In the genomic region with DNA sequence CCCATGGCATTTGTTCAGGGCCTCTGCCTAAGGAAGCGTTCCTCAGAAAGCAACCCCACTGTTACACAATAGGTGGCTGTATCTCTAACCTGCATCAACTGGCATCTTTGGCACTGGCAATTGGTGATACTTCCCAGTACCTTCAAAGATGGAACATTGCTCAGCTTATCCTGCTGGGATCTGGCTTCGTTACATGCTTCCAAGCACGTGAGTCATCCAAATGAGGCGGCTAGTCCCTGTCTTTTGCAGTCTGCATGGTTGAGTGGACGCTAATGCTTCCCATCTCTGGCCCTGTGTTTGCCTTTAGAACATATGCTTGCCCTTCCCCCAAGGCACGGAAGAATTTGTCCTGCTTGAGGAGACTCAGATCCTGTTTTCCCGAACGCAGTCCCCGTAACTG, we compare ENCODE assay signal across 12 mouse cellular contexts.
DNase-seq lines count a peak whose midpoint lies in the region; ATAC-seq and TF ChIP-seq lines count a peak whose summit lies in the region.
"Had no signal": no experiment of that assay in that cellular context is flagged by ENCODE, and none has a peak within 500 bp of the region (broad histone marks: within the 10 kb centered on the region; RNA-seq: fewer than 3 reads in every experiment).

No protein-coding gene starts in this region.

- H3K4me3 ChIP-seq in forebrain, embryonic 15.5 days, result no peak overlapping the region
- no peak overlapping the region for H3K4me3 ChIP-seq in forebrain, postnatal 0 days (ENCODE audit: low read depth, low read length)
- no peak overlapping the region for H3K4me3 ChIP-seq in midbrain, postnatal 0 days (ENCODE audit: low read depth, low read length)
- no peak overlapping the region for H3K4me3 ChIP-seq in midbrain, embryonic 15.5 days
- no peak overlapping the region for H3K4me3 ChIP-seq in embryonic facial prominence, embryonic 11.5 days (ENCODE audit: low read depth, low read length)
- H3K4me3 ChIP-seq: limb, embryonic 10.5 days had no signal

- H3K9ac ChIP-seq in forebrain, embryonic 15.5 days (replicated peaks), result no peak overlapping the region
- no peak overlapping the region for H3K9ac ChIP-seq in forebrain, postnatal 0 days
- no peak overlapping the region for H3K9ac ChIP-seq in midbrain, postnatal 0 days (replicated peaks; ENCODE audit: low read length, poor library complexity, severe bottlenecking)
- H3K9ac ChIP-seq in midbrain, embryonic 15.5 days, result no peak overlapping the region
- no peak overlapping the region for H3K9ac ChIP-seq in embryonic facial prominence, embryonic 11.5 days (replicated peaks; ENCODE audit: low read length)

- H3K36me3 ChIP-seq in forebrain, embryonic 15.5 days, result no peaks in the 10 kb centered on the region
- H3K36me3 ChIP-seq in forebrain, postnatal 0 days (ENCODE audit: insufficient read depth), result no peaks in the 10 kb centered on the region
- H3K36me3 ChIP-seq in midbrain, postnatal 0 days (ENCODE audit: insufficient read depth, low read length), result no peaks in the 10 kb centered on the region
- H3K36me3 ChIP-seq in midbrain, embryonic 15.5 days (replicated peaks), result no peaks in the 10 kb centered on the region
- H3K36me3 ChIP-seq in embryonic facial prominence, embryonic 11.5 days (replicated peaks; ENCODE audit: control insufficient read depth, insufficient read depth, low read depth, low read length), result no peaks in the 10 kb centered on the region
- H3K36me3 ChIP-seq: limb, embryonic 10.5 days had no signal

- no peaks in the 10 kb centered on the region for H3K27me3 ChIP-seq in forebrain, embryonic 15.5 days
- no peaks in the 10 kb centered on the region for H3K27me3 ChIP-seq in forebrain, postnatal 0 days (ENCODE audit: insufficient read depth, low read length)
- no peaks in the 10 kb centered on the region for H3K27me3 ChIP-seq in midbrain, postnatal 0 days (ENCODE audit: insufficient read depth, low read length)
- H3K27me3 ChIP-seq in midbrain, embryonic 15.5 days (replicated peaks), result no peaks in the 10 kb centered on the region
- no peaks in the 10 kb centered on the region for H3K27me3 ChIP-seq in embryonic facial prominence, embryonic 11.5 days (ENCODE audit: control insufficient read depth, insufficient read depth, low read length)

- H3K27ac ChIP-seq in forebrain, embryonic 15.5 days (replicated peaks), result no peak overlapping the region
- no peak overlapping the region for H3K27ac ChIP-seq in forebrain, postnatal 0 days (ENCODE audit: low read depth, low read length)
- H3K27ac ChIP-seq in midbrain, postnatal 0 days (ENCODE audit: low read depth, low read length), result no peak overlapping the region
- no peak overlapping the region for H3K27ac ChIP-seq in midbrain, embryonic 15.5 days
- no peak overlapping the region for H3K27ac ChIP-seq in embryonic facial prominence, embryonic 11.5 days (replicated peaks; ENCODE audit: low read depth, low read length)
- H3K27ac ChIP-seq: limb, embryonic 10.5 days had no signal

- no peak for DNase-seq in forebrain, postnatal 0 days
- DNase-seq in midbrain, postnatal 0 days (ENCODE audit: low spot score), result peak; percentile 79
- DNase-seq in embryonic facial prominence, embryonic 11.5 days (ENCODE audit: low spot score), result peak; percentile 43
- no peak for DNase-seq in thymus, postnatal 14 days
- DNase-seq in spleen, postnatal 4 days (ENCODE audit: low spot score in 2 of 2), result no peak
- no peak for DNase-seq in left cerebral cortex, adult 11 months (ENCODE audit: low spot score)
- DNase-seq: adrenal gland, postnatal 10 days; gastrocnemius, postnatal 36 days; lung, adult 18-20 months had no signal

- 44% methylated on average over 9 of the region's 9 CpGs for WGBS in forebrain, embryonic 15.5 days
- WGBS in forebrain, postnatal 0 days, result 48% methylated on average over 9 of the region's 9 CpGs
- WGBS in midbrain, postnatal 0 days, result 60% methylated on average over 9 of the region's 9 CpGs
- WGBS in midbrain, embryonic 15.5 days, result 49% methylated on average over 9 of the region's 9 CpGs
- 46% methylated on average over 9 of the region's 9 CpGs for WGBS in embryonic facial prominence, embryonic 11.5 days

- H3K9me3 ChIP-seq in forebrain, embryonic 15.5 days, result no peaks in the 10 kb centered on the region
- H3K9me3 ChIP-seq in forebrain, postnatal 0 days (ENCODE audit: low read length), result no peaks in the 10 kb centered on the region
- no peaks in the 10 kb centered on the region for H3K9me3 ChIP-seq in midbrain, postnatal 0 days (ENCODE audit: low read length)
- H3K9me3 ChIP-seq in midbrain, embryonic 15.5 days, result no peaks in the 10 kb centered on the region
- no peaks in the 10 kb centered on the region for H3K9me3 ChIP-seq in embryonic facial prominence, embryonic 11.5 days (replicated peaks; ENCODE audit: control insufficient read depth, low read length)
- H3K9me3 ChIP-seq: limb, embryonic 10.5 days had no signal

- TF ChIP-seq CTCF in forebrain, postnatal 0 days (IDR thresholded peaks at IDR 0.05; ENCODE audit: low read depth), result no peak
- no peak for TF ChIP-seq CTCF in midbrain, postnatal 0 days (IDR thresholded peaks at IDR 0.05)

- ATAC-seq in forebrain, embryonic 15.5 days (replicated peaks), result 0 out of 2 replicates have a peak, but pooled peaks have one; percentile 29
- ATAC-seq in forebrain, postnatal 0 days, result no peak
- no peak for ATAC-seq in midbrain, postnatal 0 days (ENCODE audit: low FRiP score)
- no peak for ATAC-seq in midbrain, embryonic 15.5 days (replicated peaks)
- ATAC-seq in embryonic facial prominence, embryonic 11.5 days (replicated peaks; ENCODE audit: insufficient number of reproducible peaks, low FRiP score, low TSS enrichment, low read depth), result no peak

- no peak overlapping the region for H3K4me2 ChIP-seq in forebrain, embryonic 15.5 days (replicated peaks)
- no peak overlapping the region for H3K4me2 ChIP-seq in forebrain, postnatal 0 days (ENCODE audit: low read depth)
- no peak overlapping the region for H3K4me2 ChIP-seq in midbrain, postnatal 0 days (ENCODE audit: low read depth, low read length, poor library complexity, severe bottlenecking)
- H3K4me2 ChIP-seq in midbrain, embryonic 15.5 days, result no peak overlapping the region
- no peak overlapping the region for H3K4me2 ChIP-seq in embryonic facial prominence, embryonic 11.5 days (ENCODE audit: low read depth, low read length)

- peaks cover 5% of the 10 kb centered on the region; the same call in 1 of the 2 replicates for H3K4me1 ChIP-seq in forebrain, embryonic 15.5 days
- H3K4me1 ChIP-seq in forebrain, postnatal 0 days (ENCODE audit: insufficient read depth), result no peaks in the 10 kb centered on the region
- H3K4me1 ChIP-seq in midbrain, postnatal 0 days (ENCODE audit: insufficient read depth, low read length), result no peaks in the 10 kb centered on the region
- H3K4me1 ChIP-seq in midbrain, embryonic 15.5 days, result peaks cover 9% of the 10 kb centered on the region
- H3K4me1 ChIP-seq in embryonic facial prominence, embryonic 11.5 days (ENCODE audit: control insufficient read depth, insufficient read depth, low read length), result peaks cover 3% of the 10 kb centered on the region

Comparison
In these comparisons a context has a peak if more than half of its experiments do, and no peak if none do; other contexts are left out.
1. DNase-seq: peak in midbrain, postnatal 0 days (single experiment) and embryonic facial prominence, embryonic 11.5 days (single experiment); none in forebrain, postnatal 0 days (single experiment), thymus, postnatal 14 days (single experiment), spleen, postnatal 4 days (0 of 2) and left cerebral cortex, adult 11 months (single experiment).